Mouse (Mus musculus): ENCODE results near the gene Ddx19b. TPM values are rescaled to one million over a fixed set of nuclear protein-coding genes. Genes with fewer than 3 reads are reported as not detected.
"Not testable (repeated sequence)": the region's sequence is repeated elsewhere in the genome, so short reads cannot be mapped to it uniquely, and the experiment has no call there.

Ddx19b gene
- total RNA-seq (2021): 10 to 100 TPM; 23.3 to 24.1 TPM

DNA sequence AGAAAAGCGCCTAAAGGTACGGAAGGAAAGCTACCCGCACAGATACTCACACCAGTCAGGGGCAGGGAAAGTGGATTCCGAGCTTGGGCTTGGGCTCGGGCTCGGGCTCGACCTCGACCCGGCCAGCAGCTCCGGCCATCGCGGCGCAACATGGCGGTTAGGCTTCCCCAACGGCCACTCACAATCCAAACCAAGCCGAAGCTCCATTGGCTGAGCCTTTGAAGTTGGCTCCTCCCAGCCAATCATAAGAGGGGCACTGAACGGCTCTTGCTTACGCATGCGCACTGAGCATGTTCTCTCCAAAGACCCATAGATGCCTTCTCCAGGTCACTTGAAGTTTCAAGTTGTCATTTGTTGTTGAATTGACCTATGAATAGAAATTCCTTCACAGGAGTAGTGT lies at the start of gene Ddx19b:
Ddx19b (minus strand) TSS at position 180 of the 400 bp plus-strand sequence.
- intact Hi-C loops (cut with DNase I): no loop called here
- DNase-seq (ENCODE audit: low spot score in 2 of 2): no peak

DNA sequence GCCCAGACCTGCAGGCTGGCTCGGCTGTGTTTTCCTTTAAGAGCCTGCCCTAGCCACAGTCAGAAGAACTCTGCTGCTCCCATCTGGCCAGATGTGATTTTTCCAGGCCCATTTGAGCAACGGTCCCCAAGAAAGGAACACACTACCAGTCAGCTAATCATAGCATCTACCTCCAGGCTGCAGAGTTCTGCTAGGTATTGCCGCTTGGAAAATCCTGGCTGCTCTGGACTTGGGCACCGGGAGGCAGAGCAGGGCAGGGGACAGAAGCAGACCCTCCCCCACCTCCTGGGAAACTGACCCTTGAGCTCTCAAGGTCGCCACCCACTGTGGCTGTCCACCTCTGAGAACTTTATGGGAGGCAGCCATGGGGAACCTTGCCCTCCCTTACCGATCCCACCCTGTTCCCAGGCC lies 48.3 kb upstream of the Ddx19b start:
- DNase-seq (ENCODE audit: low spot score in 2 of 2): no peak
- intact Hi-C loops (cut with DNase I): no loop called here

DNA sequence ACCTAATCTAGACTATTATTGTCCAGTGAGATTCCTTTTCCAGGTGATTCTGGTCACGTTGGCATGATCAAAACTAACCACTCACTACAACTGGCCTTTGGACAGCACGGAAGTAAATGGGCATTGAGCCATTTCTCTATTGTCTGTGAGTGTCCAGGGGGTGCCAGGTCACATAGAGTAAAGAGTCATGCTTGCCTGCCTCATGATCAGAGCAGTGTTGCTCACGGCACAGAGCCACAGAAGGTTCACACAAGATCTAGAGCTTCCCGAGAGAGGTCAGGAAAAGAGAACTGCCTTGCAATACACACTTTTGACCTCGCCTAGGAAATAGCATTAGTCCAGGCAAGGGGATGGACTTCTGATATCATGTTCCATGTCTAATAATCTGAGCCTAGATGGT lies 47.9 kb upstream of the Ddx19b start:
- no peak for DNase-seq (ENCODE audit: low spot score in 2 of 2)
- intact Hi-C loops (cut with DNase I): no loop called here

DNA sequence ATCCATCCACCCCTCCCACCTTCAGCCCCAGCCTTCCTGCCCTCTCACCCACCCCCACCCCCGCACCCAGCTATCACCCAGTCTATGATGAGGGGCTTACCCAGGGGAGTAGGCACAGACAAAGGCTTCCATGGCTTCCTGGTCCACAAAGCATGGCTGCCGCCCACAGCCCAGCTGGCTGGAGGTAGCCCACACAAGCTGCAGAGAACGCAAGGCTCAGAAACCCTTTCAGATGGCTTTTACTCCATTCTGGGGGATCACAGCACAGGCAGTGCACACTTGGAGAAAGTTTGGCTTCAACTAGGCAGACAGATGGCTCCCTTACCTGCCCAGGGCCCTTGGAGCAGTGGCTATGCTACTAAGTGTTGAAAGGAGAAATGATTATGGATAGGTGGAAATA lies 44.4 kb upstream of the Ddx19b start:
- peak; percentile 62 to 77 for DNase-seq (ENCODE audit: low spot score in 2 of 2)
- intact Hi-C loops (cut with DNase I): no loop called here

DNA sequence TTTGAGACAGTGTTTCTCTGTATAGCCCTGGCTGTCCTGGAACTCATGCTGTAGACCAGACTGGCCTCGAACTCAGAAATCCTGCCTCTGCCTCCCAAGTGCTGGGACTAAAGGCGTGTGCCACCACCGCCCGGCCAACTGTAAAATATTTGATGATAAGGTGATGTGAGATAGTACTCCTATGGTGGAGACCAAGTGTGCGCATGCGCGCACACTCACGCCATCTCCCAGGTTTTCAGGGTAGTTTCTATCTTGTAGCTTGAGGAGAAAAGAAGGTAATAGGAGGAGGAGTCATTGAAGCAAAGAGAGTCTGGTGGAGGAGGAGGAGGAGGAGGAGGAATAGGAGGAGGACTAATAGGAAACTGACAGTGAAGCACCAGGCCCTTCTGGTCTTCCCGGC lies 37.1 kb upstream of the Ddx19b start:
- intact Hi-C loops (cut with DNase I); DNase-seq (ENCODE audit: low spot score in 2 of 2): not testable (repeated sequence)

DNA sequence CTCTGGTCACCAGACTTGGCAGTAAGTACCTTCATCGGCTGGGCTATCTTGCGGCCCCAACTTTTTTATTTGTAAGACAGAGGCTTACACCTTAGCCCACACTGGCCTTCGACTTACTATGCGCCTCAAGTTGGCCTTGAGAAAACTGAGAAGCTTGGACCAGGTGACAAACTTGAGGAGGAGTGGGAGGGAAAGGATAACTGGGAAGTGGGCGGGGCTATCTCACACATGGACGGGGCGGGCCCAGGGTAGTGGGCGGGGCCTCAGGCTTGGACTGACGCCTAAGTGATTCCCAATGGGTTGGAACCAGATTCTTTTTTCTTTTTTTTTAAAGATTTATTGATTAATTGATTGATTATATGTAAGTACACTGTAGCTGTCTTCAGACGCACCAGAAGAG lies 35.9 kb upstream of the Ddx19b start:
- intact Hi-C loops (cut with DNase I): no loop called here
- no peak for DNase-seq (ENCODE audit: low spot score in 2 of 2)

DNA sequence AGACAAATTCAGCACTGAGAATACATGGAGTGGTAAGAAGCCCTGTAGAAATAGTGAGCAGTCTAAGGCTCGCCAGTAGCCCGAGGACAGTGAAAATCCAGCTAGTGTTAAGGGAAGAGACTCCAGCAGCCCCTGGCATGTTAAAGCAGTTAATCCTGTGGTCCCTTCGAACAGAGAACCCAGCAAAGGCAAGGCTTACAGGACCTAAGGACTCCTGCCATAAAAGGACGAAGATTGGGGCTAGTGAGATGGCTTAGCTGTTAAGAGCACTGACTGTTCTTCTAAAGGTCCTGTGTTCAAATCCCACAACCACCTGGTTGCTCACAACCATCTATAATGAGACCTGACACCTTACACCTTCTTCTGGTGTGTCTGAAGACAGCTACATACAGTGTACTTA lies 34.8 kb upstream of the Ddx19b start:
- DNase-seq (ENCODE audit: low spot score in 2 of 2): no peak
- intact Hi-C loops (cut with DNase I): no loop called here

DNA sequence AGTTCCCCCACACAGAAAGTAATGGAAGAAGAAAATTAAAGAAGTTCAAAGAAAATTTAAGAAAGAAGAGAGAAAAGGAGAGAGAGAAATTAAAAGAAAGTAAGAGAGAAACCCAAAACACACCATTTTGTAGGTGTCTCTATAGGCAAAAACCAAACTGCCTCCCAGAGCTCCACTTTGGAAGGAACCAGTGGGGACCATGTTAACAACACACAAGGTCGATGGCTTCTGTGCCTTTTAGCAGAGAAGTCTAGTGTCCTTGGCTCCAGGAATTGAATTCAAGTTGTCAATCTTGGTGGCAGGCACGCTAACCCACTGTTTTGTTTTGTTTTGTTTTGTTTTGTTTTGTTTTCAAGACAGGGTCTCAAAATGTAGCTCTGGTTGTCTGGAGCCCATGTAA lies 31.3 kb upstream of the Ddx19b start:
- no peak for DNase-seq (ENCODE audit: low spot score in 2 of 2)
- intact Hi-C loops (cut with DNase I): loop anchor here (2.0 kb wide), 1 partner anchor 30 kb away; the partner anchor contains the start of gene Clec18a

DNA sequence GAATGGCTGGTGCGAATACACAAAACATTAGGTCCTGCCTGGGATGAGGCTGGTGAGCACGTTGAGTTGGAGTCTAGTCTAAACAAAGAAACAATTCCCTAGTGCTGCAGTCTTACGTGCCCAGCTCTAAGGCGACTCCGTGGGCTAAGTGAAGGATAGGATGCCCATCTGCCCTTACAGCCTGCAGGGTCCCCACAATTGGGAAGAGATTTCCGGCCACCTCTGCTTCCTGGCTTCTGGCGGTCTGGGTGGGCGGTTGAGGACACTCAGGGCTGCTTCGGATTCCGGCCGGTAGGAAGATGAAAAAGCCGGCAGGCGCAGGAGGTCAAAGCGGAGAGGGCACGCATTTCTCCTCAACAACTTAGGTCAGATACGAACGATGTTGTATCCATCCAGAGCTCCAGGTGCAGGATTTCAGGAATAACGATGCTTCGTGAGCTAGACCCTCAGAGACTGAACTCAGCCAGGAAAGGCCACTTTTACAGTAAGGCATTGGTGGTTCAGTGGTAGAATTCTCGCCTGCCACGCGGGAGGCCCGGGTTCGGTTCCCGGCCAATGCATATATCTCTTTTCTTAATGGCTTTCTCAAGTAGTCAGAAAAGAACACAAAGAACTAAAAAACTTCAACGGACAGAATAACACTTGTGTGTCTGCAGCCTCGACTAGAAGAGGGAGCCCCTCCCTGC lies 30.7 kb upstream of the Ddx19b start:
- intact Hi-C loops (cut with DNase I): loop anchor here (2.0 kb wide), 1 partner anchor 31 kb away; the partner anchor contains the start of gene Clec18a
- DNase-seq (ENCODE audit: low spot score in 2 of 2): peak; percentile 91 to 94

DNA sequence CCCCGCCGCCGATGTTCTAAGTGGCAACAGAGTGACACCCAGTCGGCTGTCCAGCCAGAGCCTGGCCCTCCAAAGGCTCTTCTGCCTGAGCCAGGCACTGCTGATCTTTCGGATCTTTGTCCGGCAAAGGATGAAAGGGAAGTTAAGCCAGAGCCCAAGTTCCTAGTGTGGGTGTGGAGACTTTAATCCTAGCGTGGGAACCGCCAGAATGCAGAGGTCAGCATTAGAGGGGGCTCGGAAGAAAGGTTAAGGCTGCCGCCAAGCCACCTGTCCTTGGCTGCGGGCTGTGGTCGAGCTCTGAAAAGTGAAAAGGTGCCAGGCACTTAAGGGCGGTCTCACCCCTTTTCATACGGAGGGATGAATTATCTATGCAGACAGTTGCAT lies 30.1 kb upstream of the Ddx19b start:
- intact Hi-C loops (cut with DNase I): loop anchor here (2.0 kb wide), 1 partner anchor 31 kb away; the partner anchor contains the start of gene Clec18a
- DNase-seq (ENCODE audit: low spot score in 2 of 2): no peak

DNA sequence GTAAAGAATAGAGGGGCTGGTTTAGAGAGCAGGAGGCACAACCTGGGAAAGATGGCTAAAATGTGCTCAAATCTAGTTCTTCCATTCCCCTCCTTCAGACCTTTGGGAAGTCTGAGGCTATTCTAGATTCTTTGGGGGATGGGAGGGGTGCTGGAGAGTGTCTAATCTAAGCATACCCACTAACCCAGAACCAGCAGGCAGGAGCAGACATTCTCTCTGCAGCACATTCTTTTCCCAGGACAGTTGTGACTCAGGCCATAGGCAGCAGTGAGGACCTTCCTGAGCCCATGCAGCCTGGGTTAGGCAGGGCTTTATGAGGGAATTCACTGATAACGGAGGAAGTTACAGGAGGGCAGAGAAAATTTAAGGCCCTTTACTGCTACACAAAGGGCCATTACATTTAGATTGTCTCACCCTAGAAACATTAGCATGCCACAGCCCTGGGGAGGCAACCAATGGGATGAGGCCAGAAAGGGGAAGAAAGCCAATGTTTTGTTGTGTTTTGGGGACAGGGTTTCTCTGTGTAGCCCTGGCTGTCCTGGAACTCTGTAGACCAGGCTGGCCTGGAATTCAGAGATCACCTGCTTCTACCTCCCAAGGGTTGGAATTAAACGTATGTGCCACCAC lies 27.5 kb upstream of the Ddx19b start:
- intact Hi-C loops (cut with DNase I): no loop called here
- DNase-seq (ENCODE audit: low spot score in 2 of 2): no peak

DNA sequence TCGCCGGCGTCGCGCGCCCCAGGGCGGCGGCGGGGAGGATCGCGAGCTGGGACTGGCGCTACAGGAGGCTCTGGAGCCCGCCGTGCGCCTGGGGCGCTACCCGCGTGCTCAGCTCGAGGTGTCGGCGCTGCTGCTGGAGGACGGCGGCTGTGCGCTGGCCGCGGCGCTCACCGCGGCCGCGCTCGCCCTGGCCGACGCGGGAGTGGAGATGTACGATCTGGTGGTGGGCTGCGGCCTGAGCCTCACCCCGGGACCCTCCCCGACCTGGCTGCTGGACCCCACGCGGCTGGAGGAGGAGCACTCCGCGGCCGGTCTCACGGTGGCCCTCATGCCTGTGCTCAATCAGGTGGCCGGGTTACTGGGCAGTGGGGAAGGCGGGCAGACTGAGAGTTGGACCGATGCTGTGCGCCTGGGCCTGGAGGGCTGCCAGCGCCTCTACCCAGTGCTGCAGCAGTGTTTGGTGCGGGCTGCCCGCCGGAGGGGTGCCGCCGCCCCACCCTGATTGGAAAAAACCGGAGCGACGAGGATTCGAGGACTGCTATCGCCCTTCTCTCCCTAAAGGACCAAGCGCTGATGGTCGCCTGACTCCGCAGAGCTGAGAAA lies 25.2 kb upstream of the Ddx19b start:
- DNase-seq (ENCODE audit: low spot score in 2 of 2): peak; percentile 43 to 50
- intact Hi-C loops (cut with DNase I): no loop called here

DNA sequence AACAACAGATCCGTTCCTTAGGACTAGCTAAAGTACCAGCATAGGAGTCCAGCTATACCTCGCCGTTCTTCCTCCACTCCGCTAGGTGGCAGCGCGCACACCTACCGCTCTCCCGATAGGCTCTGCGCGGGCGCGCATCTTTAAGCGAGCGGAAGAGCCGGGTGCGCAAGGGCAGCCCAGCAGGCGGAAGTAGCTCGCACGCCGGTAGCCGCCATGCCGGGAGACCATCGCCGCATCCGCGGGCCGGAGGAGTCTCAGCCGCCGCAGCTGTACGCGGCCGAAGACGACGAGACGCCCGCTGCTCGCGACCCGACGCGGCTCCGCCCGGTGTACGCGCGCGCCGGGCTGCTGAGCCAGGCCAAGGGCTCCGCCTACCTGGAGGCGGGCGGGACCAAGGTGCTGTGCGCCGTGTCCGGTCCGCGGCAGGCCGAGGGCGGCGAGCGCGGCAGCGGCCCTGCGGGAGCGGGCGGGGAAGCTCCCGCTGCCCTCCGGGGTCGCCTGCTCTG lies 24.7 kb upstream of the Ddx19b start, which contains the start of gene Exosc6:
Exosc6 (plus strand) TSS at position 182 of the 506 bp plus-strand sequence.
- peak; percentile 91 to 94 for DNase-seq (ENCODE audit: low spot score in 2 of 2)
- intact Hi-C loops (cut with DNase I): no loop called here

DNA sequence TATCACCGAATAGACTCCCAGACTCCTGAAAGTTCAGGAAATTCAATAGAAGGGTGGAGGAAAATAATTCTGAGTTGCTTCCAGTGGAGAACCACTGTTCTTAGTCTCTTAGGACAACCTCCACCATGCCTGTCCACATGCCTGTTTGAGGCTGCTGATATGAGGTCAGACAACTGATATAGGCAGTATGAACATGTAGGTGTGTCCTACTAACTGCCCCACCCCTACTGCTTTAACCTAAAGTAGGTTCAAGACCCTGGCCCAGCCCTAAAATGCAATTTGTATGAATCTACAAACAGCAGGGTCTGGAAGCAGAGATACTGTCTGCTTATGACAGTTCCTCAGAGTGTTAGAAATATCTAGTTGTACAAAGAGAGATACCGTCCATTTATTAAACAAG lies 24.1 kb upstream of the Ddx19b start:
- intact Hi-C loops (cut with DNase I): no loop called here
- DNase-seq (ENCODE audit: low spot score in 2 of 2): no peak

DNA sequence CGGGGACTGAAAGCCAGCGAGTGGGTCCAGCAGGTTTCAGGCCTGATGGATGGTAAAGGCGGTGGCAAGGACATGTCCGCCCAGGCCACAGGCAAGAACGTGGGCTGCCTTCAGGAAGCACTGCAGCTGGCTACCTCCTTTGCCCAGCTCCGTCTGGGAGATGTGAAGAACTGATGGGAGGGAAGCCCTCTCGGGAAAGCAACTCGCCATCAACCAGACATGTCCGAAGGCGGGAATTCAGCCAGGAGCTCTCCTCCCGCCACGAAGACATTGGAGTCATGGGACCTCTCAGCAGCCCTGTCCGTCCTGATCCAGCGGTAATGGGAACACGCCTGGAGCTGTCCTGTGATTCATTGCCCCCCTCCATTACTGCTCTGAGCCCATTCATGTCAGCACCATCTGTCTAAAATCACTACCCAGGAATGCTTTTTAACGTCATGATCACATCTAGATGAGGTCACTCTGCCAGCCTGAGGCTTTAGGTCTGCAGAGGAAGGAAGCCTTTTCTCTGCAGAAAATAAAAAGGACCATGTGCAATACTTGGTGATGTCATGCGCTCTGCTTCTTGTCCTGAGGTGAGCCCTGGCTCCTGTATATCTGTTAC lies 23.6 kb upstream of the Ddx19b start:
- no peak for DNase-seq (ENCODE audit: low spot score in 2 of 2)
- intact Hi-C loops (cut with DNase I): no loop called here

DNA sequence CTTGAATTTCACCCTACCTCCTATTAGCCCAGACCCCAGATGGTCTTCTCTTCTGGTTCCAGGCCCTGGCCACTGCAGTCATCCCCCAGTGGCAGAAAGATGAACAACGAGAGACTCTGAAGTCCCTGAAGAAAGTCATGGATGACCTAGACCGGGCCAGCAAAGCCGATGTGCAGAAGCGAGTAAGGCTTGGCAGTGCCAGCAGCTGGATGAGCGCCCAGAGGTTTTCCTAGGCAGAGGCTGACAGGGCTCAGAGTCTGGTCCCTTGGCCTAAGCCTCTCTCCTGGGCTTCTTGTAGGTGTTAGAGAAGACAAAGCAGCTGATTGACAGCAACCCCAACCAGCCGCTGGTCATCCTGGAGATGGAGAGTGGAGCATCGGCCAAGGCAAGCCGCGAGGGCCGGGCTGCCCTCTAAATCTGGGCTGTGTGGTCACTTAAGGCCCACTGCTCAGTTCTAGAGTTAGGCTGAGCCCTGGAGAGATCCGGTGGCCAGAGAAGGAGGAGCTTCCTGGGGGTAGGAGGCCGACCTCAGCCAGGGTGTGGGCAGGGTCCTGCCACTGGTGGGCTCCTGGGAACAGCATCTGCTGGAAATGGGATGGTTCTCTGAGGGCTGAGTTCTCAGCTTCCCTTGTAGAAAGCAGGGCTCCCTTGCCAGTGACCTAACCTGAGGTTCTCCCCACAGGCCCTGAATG lies 22.4 kb upstream of the Ddx19b start:
- no peak for DNase-seq (ENCODE audit: low spot score in 2 of 2)
- intact Hi-C loops (cut with DNase I): no loop called here

DNA sequence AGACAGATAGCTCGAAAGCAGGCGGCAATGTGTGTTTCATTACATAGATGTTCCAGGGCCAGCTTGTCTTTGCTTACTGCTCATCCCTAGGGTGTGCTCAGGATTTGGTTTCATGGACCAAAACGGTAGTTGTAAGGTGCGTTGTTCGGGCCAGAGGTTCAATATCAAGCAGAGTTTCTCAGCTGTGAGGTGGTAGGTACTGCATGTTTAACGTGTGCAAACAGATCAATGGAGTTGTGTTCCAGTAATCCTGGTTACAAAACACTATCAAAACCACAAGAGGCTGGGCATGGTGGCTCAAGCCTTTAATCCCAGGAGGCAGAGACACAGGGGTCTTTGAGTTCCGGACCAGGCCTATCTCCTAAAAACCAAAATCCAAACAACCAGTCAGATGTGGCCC lies 17.6 kb upstream of the Ddx19b start:
- intact Hi-C loops (cut with DNase I): no loop called here
- DNase-seq (ENCODE audit: low spot score in 2 of 2): no peak

DNA sequence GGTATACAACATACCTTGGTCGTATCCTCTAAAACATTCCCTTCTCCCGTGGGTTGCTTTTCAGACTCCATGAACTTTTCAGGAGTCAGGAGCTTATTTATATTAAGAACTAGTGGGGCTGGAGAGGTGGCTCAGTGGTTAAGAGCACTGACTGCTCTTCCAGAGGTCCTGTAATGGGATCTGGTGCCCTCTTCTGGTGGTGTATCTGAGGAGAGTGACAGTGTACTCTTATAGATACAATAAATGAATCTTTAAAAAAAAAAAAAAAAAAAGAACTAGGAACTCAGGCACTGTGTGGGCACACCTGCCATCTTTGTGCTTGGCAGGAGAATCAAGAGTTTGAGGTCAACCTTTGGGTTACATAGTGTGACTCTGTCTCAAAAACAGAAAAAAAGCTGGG lies 17.1 kb upstream of the Ddx19b start:
- no peak for DNase-seq (ENCODE audit: low spot score in 2 of 2)
- intact Hi-C loops (cut with DNase I): no loop called here

DNA sequence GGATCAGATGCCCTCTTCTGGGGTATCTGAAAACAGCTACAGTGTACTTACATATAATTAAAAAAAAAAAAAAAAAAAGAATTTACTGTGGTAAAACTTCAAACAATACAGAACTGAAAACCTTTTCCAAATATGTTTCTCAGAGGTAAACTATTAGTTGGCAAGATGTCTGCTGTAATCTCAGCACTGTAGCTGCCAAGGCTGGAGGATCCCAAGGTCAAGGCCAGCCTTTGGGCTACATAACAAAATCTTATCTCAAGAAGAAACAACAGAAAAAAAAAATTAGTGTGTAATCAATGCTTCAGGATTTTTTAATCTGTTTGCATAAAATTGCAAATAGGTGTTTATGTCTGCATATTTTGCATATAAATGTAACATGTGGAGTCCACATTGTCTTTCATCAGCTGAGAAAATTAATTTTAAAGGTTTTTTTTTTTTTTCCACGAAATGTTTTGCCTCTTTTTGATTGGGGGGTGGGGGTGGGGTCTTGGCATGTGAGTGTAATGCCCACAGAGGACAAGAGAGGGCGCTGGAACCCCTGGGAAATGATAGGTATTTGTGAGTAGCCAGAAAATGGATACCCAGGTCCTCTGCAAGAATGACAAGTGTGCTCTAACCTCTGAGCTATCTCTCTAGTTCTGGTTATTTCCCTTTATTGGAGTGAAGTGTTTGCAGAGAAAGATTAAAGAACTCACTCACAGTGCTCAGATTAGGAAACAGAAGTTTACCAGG lies 12.6 kb upstream of the Ddx19b start:
- intact Hi-C loops (cut with DNase I): no loop called here
- DNase-seq (ENCODE audit: low spot score in 2 of 2): no peak

Measured in left cerebral cortex, postnatal 36 days (tissue).